Mouse (Mus musculus): Measurements from ENCODE around the gene 1700010I14Rik.

DNA sequence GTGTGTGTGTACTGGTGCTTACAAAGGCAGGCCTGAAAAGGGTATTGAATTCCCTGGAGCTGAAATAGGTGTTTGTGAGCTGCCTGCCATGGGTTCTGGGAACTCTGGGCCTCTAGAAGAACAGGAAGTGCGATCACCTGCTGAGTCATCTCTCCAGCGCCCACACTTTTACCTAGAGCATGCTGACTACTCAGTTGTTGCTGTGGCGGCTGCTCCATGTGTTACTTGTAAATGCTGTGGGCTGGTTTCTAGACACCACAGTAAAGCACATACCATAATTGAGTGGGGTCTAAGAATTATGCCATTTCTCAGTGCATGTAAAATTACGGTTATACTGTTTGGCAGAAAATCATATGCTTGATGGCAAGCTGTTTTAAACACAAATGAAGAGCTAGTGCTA, 14.3 kb downstream of the 1700010I14Rik start:
- TF ChIP-seq POLR2A (IDR thresholded peaks at IDR 0.05; ENCODE audit: low read depth, low read length) = no peak
- TF ChIP-seq CTCF (conservative IDR thresholded peaks at IDR 0.05; ENCODE audit: insufficient read depth, insufficient read length, low read depth, low read length) = no peak
